Mouse (Mus musculus) liver, embryonic 13.5 days (tissue): ENCODE measurements at regions not wholly inside any gene's neighbourhood (a gene's known extent, or its start where the extent isn't known, plus 50 kb on each side); places are given as distances from the start of the nearest gene placed in this dataset.

ENCODE experiments used
- ATAC-seq: fragments of 200-750 bp; cut with Nextera tagmentation; 2 replicates; pipeline ENCODE4 v1.8.0; 2017; ENCODE audit warnings: low read depth, mild to moderate bottlenecking, moderate number of reproducible peaks, moderate library complexity
- DNase-seq: peaks from one replicate; pipeline ENCODE4 v3.0.0; 2022
- H3K27ac ChIP-seq: fragments of 300-500 bp; sonication (generic); 2 replicates; pipeline ENCODE4 v1.5.1; 2015; ENCODE audit warnings: moderate library complexity, mild to moderate bottlenecking, inconsistent platforms
- H3K27me3 ChIP-seq: fragments of 300-500 bp; sonication (generic); 2 replicates; pipeline ENCODE4 v1.6.1; 2015; ENCODE audit warnings: mild to moderate bottlenecking, inconsistent platforms
- H3K36me3 ChIP-seq: fragments of 300-500 bp; sonication (generic); 2 replicates; pipeline ENCODE4 v1.6.1; 2015; ENCODE audit warnings: mild to moderate bottlenecking, inconsistent platforms
- H3K4me1 ChIP-seq: fragments of 300-500 bp; sonication (generic); replicated peaks from 2 replicates; pipeline ENCODE4 v1.6.1; 2015; ENCODE audit warnings: inconsistent platforms
- H3K4me2 ChIP-seq: fragments of 300-500 bp; sonication (generic); 2 replicates; pipeline ENCODE4 v1.6.1; 2015; ENCODE audit warnings: inconsistent platforms, mild to moderate bottlenecking, moderate library complexity
- H3K4me3 ChIP-seq: fragments of 300-500 bp; sonication (generic); replicated peaks from 2 replicates; pipeline ENCODE4 v1.5.1; 2015; ENCODE audit warnings: mild to moderate bottlenecking, inconsistent platforms
- H3K9ac ChIP-seq: fragments of 300-500 bp; sonication (generic); 2 replicates; pipeline ENCODE4 v1.6.1; 2015; ENCODE audit warnings: mild to moderate bottlenecking, inconsistent platforms
- H3K9me3 ChIP-seq: fragments of 300-500 bp; sonication (generic); replicated peaks from 2 replicates; pipeline ENCODE4 v1.6.1; 2016; ENCODE audit warnings: inconsistent platforms
- WGBS: fragments of 180-500 bp; shearing (Covaris S2); methylation state at CpG from one replicate; pipeline ENCODE4 v1.1.7; 2015; ENCODE audit not compliant: insufficient replicate concordance; 5-methylcytosine and 5-hydroxymethylcytosine counted together

DNA sequence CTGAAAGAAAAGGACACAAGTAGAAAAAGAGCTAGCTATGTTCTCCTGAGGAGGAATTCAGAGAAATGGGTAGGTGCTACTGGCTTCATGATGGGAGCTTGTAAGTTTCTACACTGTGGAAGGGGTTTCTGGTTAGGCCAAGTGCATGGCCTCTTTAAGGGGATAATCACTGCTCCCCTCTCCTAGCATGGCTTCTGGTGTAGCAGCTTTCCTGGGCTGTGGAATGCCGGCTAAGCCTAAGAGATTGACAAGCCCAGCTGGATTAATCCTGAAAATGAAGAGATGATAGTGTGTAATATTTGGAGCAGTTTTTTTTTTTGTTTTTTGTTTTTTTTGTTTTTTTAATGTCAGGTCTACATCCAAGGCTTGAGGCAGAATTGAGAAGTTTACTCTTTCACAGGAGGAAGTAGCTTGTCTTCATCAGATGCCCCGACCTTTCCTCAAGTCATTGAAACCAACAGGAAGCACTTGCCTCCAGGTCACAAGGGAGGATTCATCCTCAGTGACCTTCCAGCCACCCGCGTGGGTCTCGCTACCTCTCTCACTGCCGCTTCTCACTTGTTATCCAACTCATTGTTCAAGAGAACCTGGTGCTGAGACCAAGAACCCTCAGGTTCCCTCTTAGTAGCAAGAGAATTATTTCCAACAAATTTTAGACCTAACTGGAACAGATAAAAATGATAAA is 144.5 kb downstream of the Qrsl1 start:
- Histone ChIP-seq H3K4me2 (no peak overlapping the region), H3K9me3 (no peaks in the 10 kb centered on the region), H3K27ac (no peak overlapping the region), H3K4me3 (no peak overlapping the region), H3K9ac (no peak overlapping the region), H3K4me1 (peaks cover 36% of the 10 kb centered on the region), H3K36me3 (no peaks in the 10 kb centered on the region), H3K27me3 (0 out of 2 replicates have a peak, but pooled peaks cover 3% of the 10 kb centered on the region)
- no peak for ATAC-seq
- DNase-seq, result no peak
- 41% methylated on average over 6 of the region's 6 CpGs for WGBS

DNA sequence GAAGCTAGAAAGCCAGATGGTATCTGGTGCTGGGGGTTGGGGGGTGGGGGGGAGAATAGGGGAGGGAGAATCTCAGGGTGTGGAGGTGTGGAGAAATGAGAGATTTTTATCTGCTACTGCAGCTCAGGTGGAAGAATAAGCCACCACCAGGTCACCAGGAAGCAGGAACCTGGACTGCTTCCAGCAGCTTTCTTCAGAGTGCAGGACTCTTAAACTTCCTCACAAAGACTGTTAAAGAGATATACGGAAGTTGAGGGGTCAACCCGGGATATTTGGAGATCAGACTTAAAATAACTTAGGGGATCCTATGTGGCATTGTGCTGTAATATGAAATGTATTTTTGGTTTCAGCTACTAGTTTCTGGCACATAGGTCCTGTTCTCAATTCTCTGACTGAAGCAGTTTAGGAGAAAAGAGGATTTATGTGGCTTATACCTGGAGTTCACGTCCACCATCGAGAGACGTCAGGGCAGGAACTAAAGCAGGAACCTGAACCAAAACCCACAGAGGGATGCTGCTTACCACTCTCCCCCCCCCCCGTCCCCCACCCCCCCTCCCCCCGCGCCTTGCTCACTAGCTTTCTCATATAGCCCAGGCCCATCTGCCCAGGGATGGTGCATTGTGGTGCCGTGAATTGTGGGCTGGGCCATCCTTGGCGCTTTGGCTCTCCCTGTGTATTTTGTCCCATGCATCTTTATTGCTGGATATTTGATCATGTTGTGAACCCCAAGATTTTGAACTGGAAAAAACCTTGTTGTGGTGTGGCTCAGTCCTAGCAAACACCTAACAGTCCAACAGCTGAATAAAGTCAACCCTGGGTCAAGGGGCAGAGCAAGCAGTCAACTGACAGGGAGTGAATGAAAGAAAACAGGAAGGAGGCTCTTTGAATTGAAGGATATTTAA is 143.2 kb downstream of the Qrsl1 start:
- no peak overlapping the region for H3K27ac ChIP-seq
- H3K4me1 ChIP-seq, result peaks cover 38% of the 10 kb centered on the region
- no peak overlapping the region for H3K9ac ChIP-seq
- H3K36me3 ChIP-seq, result no peaks in the 10 kb centered on the region
- no peak for ATAC-seq
- WGBS, result 45% methylated on average over 9 of the region's 10 CpGs
- no peak for DNase-seq
- no peak overlapping the region for H3K4me3 ChIP-seq
- 0 out of 2 replicates have a peak, but pooled peaks cover 3% of the 10 kb centered on the region for H3K27me3 ChIP-seq
- H3K4me2 ChIP-seq, result no peak overlapping the region
- H3K9me3 ChIP-seq, result no peaks in the 10 kb centered on the region

DNA sequence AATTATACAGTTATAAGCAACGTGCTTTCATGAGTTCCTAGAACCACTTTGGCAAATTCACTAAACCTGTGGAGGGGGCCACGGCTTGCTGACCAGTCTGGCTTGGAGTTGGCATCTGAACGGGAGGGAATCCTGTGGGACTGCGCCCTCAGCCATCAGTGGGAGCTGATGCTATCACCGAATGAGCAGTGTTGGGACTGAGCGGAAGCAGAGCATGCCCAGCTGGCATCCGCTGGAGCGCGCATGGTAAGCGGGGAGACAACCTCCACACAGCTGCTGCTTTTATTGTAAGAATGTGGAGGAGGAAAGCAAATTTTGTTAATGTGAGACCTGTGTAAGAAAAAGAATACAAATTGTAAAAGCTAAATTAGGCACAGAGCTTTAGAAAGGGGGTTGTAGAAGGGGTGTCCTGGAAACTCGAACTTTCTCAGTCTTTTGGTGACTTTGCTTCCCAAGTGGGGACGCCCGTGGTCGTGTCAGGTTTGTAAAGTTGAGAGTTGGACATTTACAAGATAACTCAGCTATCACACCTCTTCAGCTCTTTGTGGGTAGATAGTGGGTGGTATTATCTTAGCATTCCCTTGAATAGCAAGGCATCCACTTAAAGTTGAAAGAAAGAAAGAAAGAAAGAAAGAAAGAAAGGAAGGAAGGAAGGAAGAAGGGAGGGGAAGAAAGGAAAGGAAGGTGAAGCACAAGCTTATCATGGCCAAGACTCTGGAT is 142.2 kb downstream of the Qrsl1 start:
- Histone ChIP-seq H3K4me1 (peaks cover 39% of the 10 kb centered on the region), H3K27me3 (0 out of 2 replicates have a peak, but pooled peaks cover 3% of the 10 kb centered on the region), H3K9me3 (no peaks in the 10 kb centered on the region), H3K4me2 (no peak overlapping the region), H3K36me3 (no peaks in the 10 kb centered on the region), H3K27ac (no peak overlapping the region), H3K9ac (no peak overlapping the region), H3K4me3 (no peak overlapping the region)
- 60% methylated on average over 14 of the region's 14 CpGs for WGBS
- ATAC-seq (no peak), DNase-seq (no peak)

DNA sequence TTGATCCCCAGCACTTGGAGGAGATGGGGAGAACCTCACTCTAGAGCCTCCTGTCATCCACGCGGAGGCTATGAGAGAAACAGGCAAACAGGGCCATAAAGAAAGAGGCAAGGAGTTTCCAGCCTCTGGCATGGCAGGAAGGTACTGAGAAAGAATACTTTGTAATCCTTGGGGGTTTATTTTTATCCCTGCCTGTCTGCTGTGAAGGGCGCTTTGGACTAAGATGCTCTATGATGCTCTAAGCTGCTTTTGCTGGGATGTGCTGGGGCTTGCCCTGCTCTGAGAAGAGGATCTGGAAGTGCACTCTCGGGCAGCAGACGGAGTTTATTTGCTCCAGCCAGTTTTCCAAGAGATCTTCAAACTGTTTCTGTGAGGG is 141.7 kb downstream of the Qrsl1 start:
- H3K4me1 ChIP-seq, result peaks cover 45% of the 10 kb centered on the region
- DNase-seq, result no peak
- H3K9me3 ChIP-seq, result no peaks in the 10 kb centered on the region
- no peak overlapping the region for H3K4me2 ChIP-seq
- H3K9ac ChIP-seq, result no peak overlapping the region
- no peaks in the 10 kb centered on the region for H3K36me3 ChIP-seq
- H3K27ac ChIP-seq, result no peak overlapping the region
- H3K27me3 ChIP-seq, result 0 out of 2 replicates have a peak, but pooled peaks cover 3% of the 10 kb centered on the region
- ATAC-seq, result no peak
- no peak overlapping the region for H3K4me3 ChIP-seq
- WGBS, result 79% methylated on average over 5 of the region's 5 CpGs

DNA sequence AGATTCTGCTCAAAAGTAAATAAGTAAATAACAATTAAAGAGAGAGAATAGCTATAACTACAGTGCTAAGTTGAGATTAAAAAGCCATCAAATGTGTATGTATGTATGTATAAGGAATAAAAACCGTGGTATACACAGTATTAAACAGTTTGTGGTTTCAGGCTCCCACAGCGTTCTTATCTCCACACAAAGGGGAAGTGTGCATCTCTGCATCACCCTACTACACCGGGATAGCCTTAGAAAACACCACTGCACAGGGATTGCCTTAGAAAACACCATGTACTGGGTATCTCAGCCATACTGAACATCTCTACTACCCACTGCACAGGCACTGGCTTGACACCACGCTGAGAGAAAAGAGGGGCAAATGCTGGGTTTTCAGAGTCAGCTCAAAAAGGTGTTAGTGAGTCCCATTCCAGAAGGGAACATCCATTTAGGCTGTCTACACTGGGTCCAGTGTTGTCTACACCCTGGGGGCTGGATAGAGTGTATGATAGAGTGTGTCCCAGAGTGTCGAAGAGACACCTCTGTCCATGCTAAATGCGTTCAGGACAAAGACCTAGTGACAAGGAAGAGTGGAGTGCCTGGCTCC is 139.5 kb downstream of the Qrsl1 start:
- H3K27me3 ChIP-seq, result 0 out of 2 replicates have a peak, but pooled peaks cover 3% of the 10 kb centered on the region
- H3K4me2 ChIP-seq, result no peak overlapping the region
- no peak overlapping the region for H3K4me3 ChIP-seq
- H3K36me3 ChIP-seq, result no peaks in the 10 kb centered on the region
- no peak overlapping the region for H3K9ac ChIP-seq
- H3K9me3 ChIP-seq, result no peaks in the 10 kb centered on the region
- WGBS, result 34% methylated on average over 6 of the region's 6 CpGs
- peaks cover 62% of the 10 kb centered on the region for H3K4me1 ChIP-seq
- ATAC-seq (no peak), DNase-seq (no peak)
- H3K27ac ChIP-seq, result no peak overlapping the region

DNA sequence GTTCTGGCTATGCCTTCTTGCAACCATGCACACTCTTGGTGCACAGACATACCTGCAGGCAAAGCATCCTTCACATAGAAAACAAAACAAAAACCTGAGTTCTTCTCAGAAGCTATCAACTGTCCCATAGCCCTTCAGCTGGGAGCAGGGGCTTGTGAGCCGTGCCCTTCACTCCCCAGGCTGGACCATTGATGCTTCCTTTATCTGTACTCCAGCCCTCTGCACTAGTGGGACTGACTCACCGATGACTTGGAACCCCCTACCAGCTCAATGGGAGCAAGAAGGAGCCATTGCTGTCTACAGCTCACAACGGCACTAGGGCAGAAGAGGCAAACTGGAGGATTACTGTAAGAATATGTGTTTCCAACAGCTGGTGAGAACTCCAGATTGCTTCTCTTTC is 137.0 kb downstream of the Qrsl1 start:
- Histone ChIP-seq H3K4me2 (no peak overlapping the region), H3K27ac (peak overlapping the region; percentile 83), H3K4me1 (peaks cover 45% of the 10 kb centered on the region), H3K27me3 (0 out of 2 replicates have a peak, but pooled peaks cover 3% of the 10 kb centered on the region), H3K36me3 (no peaks in the 10 kb centered on the region), H3K4me3 (no peak overlapping the region), H3K9me3 (no peaks in the 10 kb centered on the region), H3K9ac (0 out of 2 replicates have a peak overlapping the region, but pooled peaks have one; percentile 44)
- DNase-seq, result no peak
- 57% methylated on average over 3 of the region's 3 CpGs for WGBS
- no peak for ATAC-seq

DNA sequence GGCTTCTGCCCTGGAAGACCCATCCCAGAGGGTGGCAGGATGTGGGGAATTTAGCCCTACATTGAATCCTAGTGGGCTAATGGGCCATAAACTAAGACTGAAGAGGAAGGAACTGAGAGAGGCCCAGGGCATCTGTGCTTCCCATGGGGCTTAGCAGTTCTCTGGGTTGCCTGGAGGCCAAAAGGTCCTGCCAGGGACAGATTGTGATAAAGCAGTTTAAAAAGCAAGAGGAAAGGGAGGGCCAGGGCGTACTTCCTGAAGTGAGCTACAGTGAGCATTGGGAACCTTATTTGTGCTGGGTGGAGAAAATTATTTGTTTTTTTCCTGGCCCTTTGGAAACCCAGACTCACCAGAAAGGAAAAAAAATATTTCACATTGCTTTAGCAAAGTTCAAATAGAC is 136.3 kb downstream of the Qrsl1 start:
- peak overlapping the region; percentile 83 for H3K27ac ChIP-seq
- no peak overlapping the region for H3K4me3 ChIP-seq
- no peaks in the 10 kb centered on the region for H3K27me3 ChIP-seq
- peak overlapping the region; percentile 35 for H3K4me2 ChIP-seq
- peak; percentile 93 for ATAC-seq
- H3K9me3 ChIP-seq, result no peaks in the 10 kb centered on the region
- H3K9ac ChIP-seq, result peak overlapping the region; percentile 44
- no peaks in the 10 kb centered on the region for H3K36me3 ChIP-seq
- WGBS, result 24% methylated on average over 1 of the region's 1 CpGs
- DNase-seq, result peak; percentile 56
- peaks cover 39% of the 10 kb centered on the region for H3K4me1 ChIP-seq

DNA sequence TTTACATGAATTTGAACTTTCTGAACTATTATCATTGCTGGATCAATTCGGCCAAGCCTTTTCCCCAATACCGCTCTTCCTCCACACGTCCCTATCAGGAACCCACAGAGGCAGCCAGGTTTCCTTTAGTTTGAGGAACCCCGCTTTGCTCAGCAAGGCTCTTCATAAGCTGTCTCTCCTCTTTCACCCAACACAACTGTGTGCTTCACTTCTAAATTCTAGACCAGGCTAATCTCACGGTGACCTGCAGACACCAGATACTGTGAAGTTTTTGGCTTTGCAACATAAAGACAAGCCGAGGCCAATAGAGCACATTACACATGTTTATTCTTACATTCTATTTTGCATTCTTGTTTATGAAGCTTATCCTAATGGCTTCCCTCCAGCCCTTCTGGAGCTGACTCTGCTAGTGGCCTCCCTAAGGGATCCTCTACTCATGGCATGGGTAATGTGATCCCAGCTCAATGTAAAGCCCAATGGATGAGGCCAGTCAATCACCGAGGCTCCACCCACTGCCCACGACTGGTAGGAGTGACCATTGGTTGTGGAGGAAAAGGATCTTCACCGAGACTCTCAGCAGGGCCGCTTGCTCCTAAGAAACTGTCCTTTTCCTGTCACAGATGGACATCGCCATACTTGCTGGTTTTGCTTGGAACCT is 135.6 kb downstream of the Qrsl1 start:
- no peaks in the 10 kb centered on the region for H3K36me3 ChIP-seq
- ATAC-seq (peak; percentile 79), DNase-seq (peak; percentile 26)
- H3K9ac ChIP-seq, result peak overlapping the region; percentile 44; the same call in 1 of the 2 replicates
- peaks cover 39% of the 10 kb centered on the region for H3K4me1 ChIP-seq
- H3K4me3 ChIP-seq, result no peak overlapping the region
- H3K9me3 ChIP-seq, result no peaks in the 10 kb centered on the region
- peak overlapping the region; percentile 83 for H3K27ac ChIP-seq
- 21% methylated on average over 11 of the region's 11 CpGs for WGBS
- no peaks in the 10 kb centered on the region for H3K27me3 ChIP-seq
- peak overlapping the region; percentile 35 for H3K4me2 ChIP-seq

DNA sequence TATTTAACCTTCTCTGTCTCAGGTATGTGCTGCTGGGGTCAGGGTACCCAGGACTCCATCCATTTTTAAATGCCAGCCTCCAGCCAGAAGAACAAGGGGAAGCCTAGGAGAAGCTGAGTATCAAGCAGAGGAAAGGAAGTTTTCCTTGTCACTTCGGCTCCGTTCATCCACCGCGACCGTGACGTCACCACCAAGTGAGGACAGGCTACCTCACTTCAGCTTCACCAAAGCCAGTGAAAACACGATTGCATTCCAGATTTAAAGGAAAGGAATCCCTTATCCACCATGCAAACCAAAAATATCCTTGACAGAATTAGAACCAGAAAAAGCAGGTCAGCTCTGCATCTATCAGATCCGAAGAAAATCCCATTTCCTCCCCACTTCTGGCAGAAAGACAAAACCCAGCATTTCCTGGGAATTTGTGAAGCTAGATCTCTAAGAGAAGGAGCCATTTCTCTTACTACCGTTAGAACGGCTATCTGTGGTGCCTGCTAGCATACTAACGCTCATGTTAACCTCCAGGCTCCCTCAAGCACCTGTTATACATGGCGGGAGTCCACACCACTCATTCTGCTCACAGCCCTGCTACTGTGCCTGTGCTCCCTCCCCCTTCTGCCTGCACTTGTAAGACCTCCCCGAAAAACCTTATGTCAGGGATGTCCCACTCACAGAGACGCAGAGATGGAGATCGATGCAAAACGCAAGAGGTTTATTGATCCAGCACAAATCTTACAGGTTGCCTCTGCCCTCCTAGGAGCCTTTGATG is 133.4 kb downstream of the Qrsl1 start:
- no peak overlapping the region for H3K27ac ChIP-seq
- ATAC-seq (no peak), DNase-seq (no peak)
- H3K36me3 ChIP-seq, result no peaks in the 10 kb centered on the region
- no peaks in the 10 kb centered on the region for H3K9me3 ChIP-seq
- H3K27me3 ChIP-seq, result no peaks in the 10 kb centered on the region
- H3K9ac ChIP-seq, result no peak overlapping the region
- peaks cover 24% of the 10 kb centered on the region for H3K4me1 ChIP-seq
- H3K4me2 ChIP-seq, result no peak overlapping the region
- no peak overlapping the region for H3K4me3 ChIP-seq
- 86% methylated on average over 16 of the region's 16 CpGs for WGBS

DNA sequence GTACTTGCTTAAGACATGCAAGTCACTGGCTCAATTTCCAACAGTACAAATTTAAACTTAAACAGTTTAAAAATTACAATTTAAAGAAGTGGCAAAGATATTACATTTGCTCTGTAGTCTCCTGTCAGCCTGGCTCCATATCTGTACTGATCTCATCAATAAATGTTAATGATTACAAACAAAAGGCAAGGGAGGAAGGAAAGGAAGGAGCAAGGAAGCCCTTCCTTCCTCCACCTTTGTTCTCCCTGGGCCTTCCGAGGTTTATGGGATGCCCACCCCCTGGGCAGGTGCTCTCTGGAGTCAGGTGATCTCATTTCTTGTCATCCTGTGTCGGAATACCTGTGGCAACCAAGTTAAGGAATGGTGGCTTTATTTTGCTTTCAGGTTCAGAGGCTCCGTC is 132.5 kb downstream of the Qrsl1 start:
- Histone ChIP-seq H3K27ac (no peak overlapping the region), H3K4me2 (no peak overlapping the region), H3K36me3 (no peaks in the 10 kb centered on the region), H3K9me3 (no peaks in the 10 kb centered on the region), H3K27me3 (no peaks in the 10 kb centered on the region), H3K4me3 (no peak overlapping the region), H3K9ac (no peak overlapping the region), H3K4me1 (peaks cover 24% of the 10 kb centered on the region)
- DNase-seq (no peak), ATAC-seq (no peak)
- WGBS, result 61% methylated on average over 3 of the region's 3 CpGs
